Mouse (Mus musculus) liver, embryonic 15.5 days (tissue): ENCODE data around the gene Gsg1. TPM values are rescaled to one million over a fixed set of nuclear protein-coding genes. Genes with fewer than 3 reads are reported as not detected.

Experiments used
- ATAC-seq: fragments of 200-750 bp; cut with Nextera tagmentation; 2 replicates; pipeline ENCODE4 v1.8.0; 2017; ENCODE audit warnings: moderate number of reproducible peaks, mild to moderate bottlenecking, moderate library complexity; ENCODE audit not compliant: insufficient read depth
- H3K27ac ChIP-seq: fragments of 300-500 bp; sonication (generic); replicated peaks from 2 replicates; pipeline ENCODE4 v1.5.1; 2015; ENCODE audit warnings: mild to moderate bottlenecking, inconsistent platforms
- H3K27me3 ChIP-seq: fragments of 300-500 bp; sonication (generic); 2 replicates; pipeline ENCODE4 v1.6.1; 2015; ENCODE audit warnings: mild to moderate bottlenecking, inconsistent platforms
- H3K36me3 ChIP-seq: fragments of 300-500 bp; sonication (generic); replicated peaks from 2 replicates; pipeline ENCODE4 v1.6.1; 2015; ENCODE audit warnings: moderate library complexity, mild to moderate bottlenecking, inconsistent platforms
- H3K4me1 ChIP-seq: fragments of 300-500 bp; sonication (generic); replicated peaks from 2 replicates; pipeline ENCODE4 v1.6.1; 2015; ENCODE audit warnings: inconsistent platforms
- H3K4me2 ChIP-seq: fragments of 300-500 bp; sonication (generic); 2 replicates; pipeline ENCODE4 v1.6.1; 2015; ENCODE audit warnings: moderate library complexity, mild to moderate bottlenecking, inconsistent platforms
- H3K4me3 ChIP-seq: fragments of 300-500 bp; sonication (generic); replicated peaks from 2 replicates; pipeline ENCODE4 v1.5.1; 2015; ENCODE audit warnings: mild to moderate bottlenecking, inconsistent platforms
- H3K9ac ChIP-seq: fragments of 300-500 bp; sonication (generic); 2 replicates; pipeline ENCODE4 v1.6.1; 2015; ENCODE audit warnings: moderate library complexity, mild to moderate bottlenecking, inconsistent platforms
- H3K9me3 ChIP-seq: fragments of 300-500 bp; sonication (generic); replicated peaks from 2 replicates; pipeline ENCODE4 v1.6.1; 2016; ENCODE audit warnings: inconsistent platforms
- WGBS: fragments of 180-500 bp; shearing (Covaris S2); methylation state at CpG from one replicate; pipeline ENCODE4 v1.1.7; 2015; ENCODE audit warnings: mixed read lengths; ENCODE audit not compliant: insufficient replicate concordance; 5-methylcytosine and 5-hydroxymethylcytosine counted together
- polyA plus RNA-seq: library from polyadenylated mRNA; unstranded; fragments of >200 nt; fragmentation: Nextera tagmentation; extraction: Ambion mirVana; gene quantifications from 2 replicates; pipeline ENCODE4 v1.2.1, GENCODE M21; 2015

Gene Gsg1
- polyA plus RNA-seq, 1 experiment from 2014 or later, result 0.16 TPM

- no peak overlapping the region for H3K4me2 ChIP-seq
- no peak for ATAC-seq
- H3K27ac ChIP-seq, result no peak overlapping the region
- WGBS, result 77% methylated on average over 3 of the region's 3 CpGs
- H3K27me3 ChIP-seq, result no peaks in the 10 kb centered on the region
- H3K9me3 ChIP-seq, result no peaks in the 10 kb centered on the region
- peaks cover 56% of the 10 kb centered on the region for H3K36me3 ChIP-seq
- H3K4me1 ChIP-seq, result peaks cover 11% of the 10 kb centered on the region; the same call in 1 of the 2 replicates
- H3K9ac ChIP-seq, result no peak overlapping the region
- no peak overlapping the region for H3K4me3 ChIP-seq
Measured at GRCm38 (mm10) chr6:135236576-135236975, 17.6 kb downstream of the Gsg1 start.

DNA sequence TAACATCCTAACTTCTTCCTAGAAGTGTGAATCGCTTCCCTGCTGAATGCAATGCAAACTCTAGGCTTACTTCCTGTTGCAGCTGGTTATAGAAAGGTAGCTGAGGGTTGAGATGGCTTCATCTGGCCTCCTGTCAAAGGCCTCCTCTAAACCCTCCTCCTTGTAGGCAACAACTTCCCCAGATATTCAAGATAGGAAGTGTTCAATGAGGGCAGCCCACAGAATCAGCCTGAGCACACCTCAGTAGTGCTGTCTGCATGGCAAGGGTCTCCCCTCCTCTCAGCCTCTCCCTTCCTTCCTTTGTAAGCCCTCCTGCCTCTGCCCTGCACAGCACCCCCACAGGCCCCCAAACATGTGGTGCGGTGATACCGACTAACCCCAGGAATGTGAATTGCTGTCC is 18.4 kb downstream of the Gsg1 start:
- Histone ChIP-seq H3K4me2 (no peak overlapping the region), H3K9ac (no peak overlapping the region), H3K4me1 (peaks cover 7% of the 10 kb centered on the region; the same call in 1 of the 2 replicates), H3K27ac (no peak overlapping the region), H3K36me3 (peaks cover 61% of the 10 kb centered on the region), H3K9me3 (no peaks in the 10 kb centered on the region), H3K27me3 (no peaks in the 10 kb centered on the region), H3K4me3 (no peak overlapping the region)
- ATAC-seq, result no peak
- WGBS, result 74% methylated on average over 3 of the region's 3 CpGs

- Histone ChIP-seq H3K27ac (no peak overlapping the region), H3K4me2 (no peak overlapping the region), H3K9ac (no peak overlapping the region), H3K27me3 (no peaks in the 10 kb centered on the region), H3K4me1 (peaks cover 7% of the 10 kb centered on the region), H3K9me3 (no peaks in the 10 kb centered on the region), H3K36me3 (peaks cover 92% of the 10 kb centered on the region), H3K4me3 (no peak overlapping the region)
- 76% methylated on average over 12 of the region's 12 CpGs for WGBS
- no peak for ATAC-seq
Measured at GRCm38 (mm10) chr6:135232443-135233182, 21.5 kb downstream of the Gsg1 start.

DNA sequence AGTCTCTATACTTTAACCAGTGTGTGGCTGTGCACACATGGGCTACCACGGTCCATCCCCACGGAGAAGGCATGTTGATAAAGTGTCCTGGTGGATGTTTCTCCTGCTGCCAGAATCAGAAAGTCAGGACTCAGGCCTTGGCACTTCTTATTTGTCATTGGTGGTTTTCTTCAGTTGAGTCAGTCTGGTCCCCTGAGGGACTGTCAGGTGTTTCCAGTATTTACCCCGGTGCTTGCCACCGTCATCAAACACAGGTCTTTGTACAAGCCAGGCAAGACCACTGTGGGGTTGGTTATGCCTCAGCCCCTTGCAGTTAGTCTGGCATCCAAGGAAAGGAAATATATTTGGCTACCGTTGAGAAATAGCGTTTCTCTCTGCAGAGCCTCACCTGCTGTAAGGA is 23.6 kb downstream of the Gsg1 start:
- Histone ChIP-seq H3K9me3 (no peaks in the 10 kb centered on the region), H3K27me3 (no peaks in the 10 kb centered on the region), H3K4me2 (no peak overlapping the region), H3K9ac (no peak overlapping the region), H3K36me3 (peaks cover 94% of the 10 kb centered on the region), H3K27ac (no peak overlapping the region), H3K4me1 (no peaks in the 10 kb centered on the region; the same call in none of the 2 replicates), H3K4me3 (no peak overlapping the region)
- ATAC-seq, result no peak
- WGBS, result 89% methylated on average over 6 of the region's 6 CpGs

DNA sequence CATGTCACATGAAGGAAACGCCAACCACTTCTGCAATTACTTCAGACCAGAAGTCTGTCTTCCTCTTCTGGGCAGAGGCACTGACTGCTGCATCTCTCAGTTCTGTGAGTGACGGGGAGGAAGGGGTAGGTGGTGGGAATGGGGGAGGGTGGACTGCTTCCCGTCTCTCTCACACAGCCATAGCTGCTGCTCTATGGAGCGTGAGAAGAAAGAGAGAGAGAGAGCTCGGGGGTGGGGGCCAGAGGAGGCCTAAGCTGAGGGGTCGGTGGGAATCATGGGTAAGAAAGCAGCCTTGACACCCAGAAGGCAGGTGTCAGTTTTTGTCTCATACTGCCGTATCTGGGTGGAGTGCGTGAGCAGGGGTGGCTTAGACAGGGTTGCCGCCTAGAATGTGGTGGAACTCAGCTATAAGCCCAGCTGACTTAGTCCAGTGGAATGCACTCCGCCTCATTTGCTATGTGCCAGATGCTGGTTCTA is 25.6 kb downstream of the Gsg1 start:
- Histone ChIP-seq H3K36me3 (peaks cover 85% of the 10 kb centered on the region), H3K27ac (no peak overlapping the region; the same call in 1 of the 2 replicates), H3K9me3 (no peaks in the 10 kb centered on the region), H3K27me3 (no peaks in the 10 kb centered on the region), H3K4me2 (no peak overlapping the region), H3K9ac (no peak overlapping the region), H3K4me1 (no peaks in the 10 kb centered on the region; the same call in none of the 2 replicates), H3K4me3 (no peak overlapping the region)
- ATAC-seq, result peak; percentile 53; the same call in 1 of the 2 replicates
- 42% methylated on average over 10 of the region's 10 CpGs for WGBS

GRCm38 (mm10) chr6:135223786-135224416 is 30.2 kb downstream of the Gsg1 start:
- Histone ChIP-seq H3K27ac (no peak overlapping the region), H3K27me3 (no peaks in the 10 kb centered on the region), H3K4me1 (no peaks in the 10 kb centered on the region; the same call in none of the 2 replicates), H3K9me3 (no peaks in the 10 kb centered on the region), H3K9ac (no peak overlapping the region), H3K36me3 (peaks cover 89% of the 10 kb centered on the region), H3K4me3 (no peak overlapping the region), H3K4me2 (no peak overlapping the region)
- no peak for ATAC-seq
- 66% methylated on average over 6 of the region's 6 CpGs for WGBS

- Histone ChIP-seq H3K9ac (no peak overlapping the region), H3K9me3 (no peaks in the 10 kb centered on the region), H3K36me3 (peaks cover 90% of the 10 kb centered on the region), H3K27me3 (no peaks in the 10 kb centered on the region), H3K27ac (no peak overlapping the region), H3K4me3 (no peak overlapping the region), H3K4me1 (peaks cover 2% of the 10 kb centered on the region; the same call in 1 of the 2 replicates), H3K4me2 (no peak overlapping the region)
- WGBS, result 78% methylated on average over 5 of the region's 5 CpGs
- ATAC-seq, result no peak
Measured at GRCm38 (mm10) chr6:135219916-135220315, 34.2 kb downstream of the Gsg1 start.

GRCm38 (mm10) chr6:135218330-135218729 is 35.8 kb downstream of the Gsg1 start:
- peaks cover 99% of the 10 kb centered on the region for H3K36me3 ChIP-seq
- no peak for ATAC-seq
- no peak overlapping the region for H3K4me2 ChIP-seq
- H3K9ac ChIP-seq, result no peak overlapping the region
- no peaks in the 10 kb centered on the region for H3K27me3 ChIP-seq
- H3K9me3 ChIP-seq, result no peaks in the 10 kb centered on the region
- WGBS, result 41% methylated on average over 8 of the region's 8 CpGs
- no peak overlapping the region for H3K27ac ChIP-seq
- no peak overlapping the region for H3K4me3 ChIP-seq
- H3K4me1 ChIP-seq, result peaks cover 2% of the 10 kb centered on the region; the same call in 1 of the 2 replicates

DNA sequence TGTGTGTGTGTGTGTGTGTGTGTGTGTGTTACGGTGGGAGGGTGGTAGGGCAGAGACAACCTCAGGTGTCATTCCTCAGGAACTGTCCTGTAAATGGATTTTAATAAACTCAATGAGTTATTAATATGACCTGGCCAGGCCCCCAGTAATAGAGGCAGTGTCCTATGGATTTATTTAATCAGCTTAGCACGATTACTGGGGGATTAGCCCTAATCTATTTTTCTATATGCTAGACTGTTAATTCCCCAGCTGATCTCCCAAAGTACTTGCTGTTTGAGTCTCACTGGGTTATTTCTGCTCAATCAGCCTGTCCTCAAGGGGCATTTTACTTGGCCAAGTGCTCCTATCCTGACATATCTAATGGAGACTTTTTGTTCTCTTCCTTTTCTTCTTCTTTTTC is 41.5 kb downstream of the Gsg1 start:
- 75% methylated on average over 2 of the region's 2 CpGs for WGBS
- no peak overlapping the region for H3K27ac ChIP-seq
- H3K36me3 ChIP-seq, result peaks cover 76% of the 10 kb centered on the region

DNA sequence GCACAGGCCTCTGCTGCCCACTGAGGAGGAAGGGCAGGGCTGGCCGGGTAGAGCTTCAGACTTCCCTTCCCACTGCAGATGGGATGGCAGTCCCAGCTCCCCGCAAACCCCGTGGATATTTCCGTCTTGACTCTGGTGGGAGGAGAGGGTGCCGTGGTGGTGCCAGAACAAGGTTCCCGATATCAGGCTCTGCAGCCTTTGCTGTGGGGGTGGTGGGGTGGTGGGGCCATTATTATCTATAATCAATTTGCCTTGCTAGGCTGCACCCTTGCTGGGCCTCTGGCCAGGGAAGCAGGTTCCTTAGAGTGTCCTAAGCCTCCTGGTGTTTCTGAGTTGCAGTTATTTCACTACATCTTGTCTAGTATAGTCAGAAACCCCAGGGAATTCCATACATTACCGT is 43.0 kb downstream of the Gsg1 start:
- Histone ChIP-seq H3K9me3 (no peaks in the 10 kb centered on the region), H3K4me1 (peaks cover 36% of the 10 kb centered on the region), H3K36me3 (peaks cover 66% of the 10 kb centered on the region), H3K4me2 (peak overlapping the region; percentile 46), H3K27me3 (no peaks in the 10 kb centered on the region), H3K9ac (peak overlapping the region; percentile 41; the same call in 1 of the 2 replicates), H3K4me3 (no peak overlapping the region), H3K27ac (peak overlapping the region; percentile 49)
- WGBS, result 41% methylated on average over 7 of the region's 7 CpGs
- peak; percentile 78 for ATAC-seq

More for the DNA sequence above, 41.5 kb downstream of the Gsg1 start:
- Histone ChIP-seq H3K9me3 (no peaks in the 10 kb centered on the region), H3K4me2 (no peak overlapping the region), H3K4me1 (peaks cover 23% of the 10 kb centered on the region), H3K27me3 (no peaks in the 10 kb centered on the region), H3K4me3 (no peak overlapping the region), H3K9ac (no peak overlapping the region)
- no peak for ATAC-seq

DNA sequence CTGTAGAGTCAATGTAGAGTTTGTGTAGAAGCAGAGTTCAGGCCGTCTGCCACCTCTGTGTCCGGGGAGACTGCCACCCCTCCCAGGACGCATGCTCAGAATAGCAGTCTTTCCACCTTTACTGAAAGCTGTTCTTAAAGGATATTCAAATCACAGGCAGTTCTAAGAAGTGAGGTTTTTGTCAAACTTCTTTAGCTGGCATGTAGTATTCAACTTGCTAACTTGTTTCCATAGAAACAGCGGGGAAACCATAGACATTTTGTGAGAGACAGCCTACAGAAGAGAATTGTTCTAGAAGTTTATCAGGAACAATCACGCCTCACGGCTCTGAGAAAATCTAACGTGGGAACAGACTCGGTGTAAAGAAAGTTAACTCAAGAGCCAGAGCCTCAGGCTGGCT is 47.2 kb downstream of the Gsg1 start:
- Histone ChIP-seq H3K9me3 (no peaks in the 10 kb centered on the region), H3K4me1 (peaks cover 75% of the 10 kb centered on the region), H3K27ac (no peak overlapping the region), H3K4me3 (no peak overlapping the region), H3K4me2 (no peak overlapping the region), H3K27me3 (no peaks in the 10 kb centered on the region), H3K36me3 (peaks cover 39% of the 10 kb centered on the region), H3K9ac (no peak overlapping the region)
- no peak for ATAC-seq
- WGBS, result 73% methylated on average over 8 of the region's 8 CpGs
